Mouse (Mus musculus): ENCODE data around the gene Lif. TPM values are rescaled to one million over a fixed set of nuclear protein-coding genes. Genes with fewer than 3 reads are reported as not detected.

Gene Lif
- total RNA-seq, 2 experiments from 2014 or later: 0.17 to 0.55 TPM

DNA sequence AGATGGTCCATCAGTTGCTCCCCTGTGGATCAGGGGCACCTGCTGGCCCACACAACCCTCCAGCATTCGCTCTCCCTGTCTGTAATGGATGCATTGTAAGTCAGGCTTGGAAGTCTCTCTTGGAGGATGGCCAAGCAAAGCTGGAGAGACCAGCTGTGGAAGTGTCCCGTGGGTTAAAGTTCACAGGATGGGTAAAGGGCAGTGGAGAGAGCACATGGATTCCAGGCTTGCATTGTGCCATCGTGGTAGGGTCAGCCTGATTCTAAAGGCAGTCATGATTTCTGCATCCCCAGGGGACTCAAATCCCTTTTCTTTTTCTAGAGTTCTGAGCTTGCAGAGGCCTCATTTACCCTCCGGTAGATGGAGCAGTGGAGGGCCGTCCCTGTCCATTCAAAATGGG lies 399 bp downstream of the Lif start:
- DNase-seq (ENCODE audit: low spot score): no peak
- intact Hi-C loops (cut with DNase I): loop anchor here (1.0 to 5.0 kb wide), 3 partner anchors 70 to 165 kb away; partner anchors contain the start of gene Rnf215

DNA sequence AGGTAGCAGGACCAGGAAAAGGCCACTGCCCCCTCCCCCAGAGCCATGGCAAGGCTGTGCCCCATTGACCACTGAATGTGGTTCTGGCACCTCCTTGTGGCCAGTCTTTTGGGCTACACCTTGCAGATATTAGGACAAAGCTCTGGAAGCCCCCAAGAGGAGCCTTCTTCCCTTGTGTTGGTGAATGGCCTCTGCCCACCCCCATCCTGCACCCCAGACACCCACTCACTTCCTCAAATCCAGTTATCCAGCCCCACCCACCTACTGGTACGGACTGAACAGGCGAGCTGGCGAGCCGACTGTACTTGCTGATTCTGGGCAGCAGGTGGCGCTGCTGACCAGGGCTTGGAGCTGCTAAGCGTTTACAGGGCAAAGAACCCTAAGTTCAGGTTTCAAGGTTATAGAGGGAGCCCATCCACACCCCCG lies 1.3 kb downstream of the Lif start:
- peak; percentile 62 for DNase-seq (ENCODE audit: low spot score)
- intact Hi-C loops (cut with DNase I): loop anchor here (1.0 to 5.0 kb wide), 4 partner anchors 38 to 164 kb away; partner anchors contain the start of gene Rnf215

DNA sequence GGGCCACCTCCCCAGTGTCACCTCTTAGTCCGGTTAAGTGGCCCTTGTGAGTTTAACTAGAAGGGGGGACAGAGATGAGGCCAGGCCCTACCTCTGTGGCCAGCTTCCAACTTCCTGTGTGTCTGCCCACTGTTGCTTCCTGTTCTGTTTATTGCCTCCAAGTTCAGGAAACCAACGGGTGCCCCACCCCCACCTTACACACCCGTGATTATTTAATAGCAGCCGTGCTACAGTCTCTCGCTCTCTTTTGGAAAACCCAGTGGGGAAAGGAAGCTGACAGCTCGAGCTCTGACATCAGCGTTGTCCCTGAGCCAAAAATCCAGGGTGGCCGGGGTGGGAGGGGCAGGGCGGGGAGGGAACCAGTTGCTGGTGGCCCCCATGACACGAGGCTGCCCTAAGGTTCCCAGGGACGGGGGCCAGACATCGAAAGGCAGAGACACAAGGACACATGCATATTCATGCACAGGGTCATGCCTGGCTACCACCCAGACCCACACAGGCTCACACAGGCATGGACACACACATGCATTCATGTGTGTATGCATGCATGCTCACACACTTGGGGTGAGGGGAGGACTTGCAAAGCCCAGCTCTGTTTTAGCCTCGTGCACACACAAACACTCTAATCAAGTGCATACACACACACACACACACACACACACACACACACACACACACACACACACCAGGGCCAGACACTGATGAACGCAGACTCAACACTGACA lies 3.3 kb downstream of the Lif start:
- intact Hi-C loops (cut with DNase I): no loop called here
- no peak for DNase-seq (ENCODE audit: low spot score)

DNA sequence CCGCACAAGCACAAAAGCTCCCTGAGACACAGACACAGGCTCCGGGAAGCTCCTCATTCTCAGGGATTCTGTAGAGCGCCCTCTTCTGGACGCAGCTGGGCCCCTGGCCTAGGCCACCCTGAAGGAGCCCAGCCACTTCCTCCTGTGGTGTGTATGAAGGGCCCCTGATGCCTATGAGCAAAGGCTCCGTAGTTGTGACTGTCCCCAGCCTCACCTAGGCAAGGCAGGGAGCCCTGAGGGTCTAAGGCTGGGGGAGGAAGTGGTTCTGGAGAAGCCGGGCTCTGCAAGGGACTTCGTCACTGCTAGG lies 3.8 kb downstream of the Lif start:
- intact Hi-C loops (cut with DNase I): no loop called here
- DNase-seq (ENCODE audit: low spot score): no peak

DNA sequence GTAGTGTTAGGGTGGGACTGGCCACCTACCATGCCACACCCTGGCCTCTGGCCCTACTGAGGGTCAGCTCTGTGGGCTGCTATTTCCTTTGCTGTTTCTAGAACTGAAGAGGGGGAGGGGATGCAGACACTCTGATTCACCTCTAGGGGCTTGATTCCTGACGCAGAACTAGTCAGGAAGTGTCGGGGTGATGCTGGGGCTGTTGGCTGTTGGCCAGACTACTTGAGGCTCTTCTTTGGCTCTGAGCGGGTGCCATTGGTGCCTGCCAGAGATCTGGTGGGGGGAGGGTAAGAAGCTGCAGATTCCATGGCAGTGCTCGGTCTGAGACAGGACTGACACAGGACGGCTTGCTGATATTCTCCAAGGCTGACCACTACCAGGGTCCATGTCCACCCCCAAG lies 4.6 kb downstream of the Lif start:
- intact Hi-C loops (cut with DNase I): no loop called here
- no peak for DNase-seq (ENCODE audit: low spot score)

DNA sequence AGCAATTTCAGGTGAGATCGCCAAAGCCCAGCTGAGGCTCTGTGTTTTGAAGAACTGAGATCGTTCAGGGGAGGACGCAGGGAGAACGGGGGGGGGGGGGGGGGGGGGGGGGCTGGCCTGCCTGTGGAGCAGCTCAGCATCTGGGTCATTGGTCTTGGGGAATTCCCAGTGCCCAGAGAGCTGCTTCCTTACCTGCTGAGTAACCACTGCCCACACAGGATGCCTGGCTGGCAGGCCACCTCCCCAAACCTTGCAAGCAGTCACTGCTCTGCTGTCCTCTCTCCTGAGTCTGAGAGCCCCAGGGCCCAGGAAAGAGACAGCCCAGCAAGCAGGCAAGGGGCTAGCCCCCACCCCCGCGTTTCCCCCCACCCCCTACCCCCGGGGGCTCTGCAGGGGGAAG lies 5.5 kb downstream of the Lif start:
- DNase-seq (ENCODE audit: low spot score): no peak
- intact Hi-C loops (cut with DNase I): no loop called here

DNA sequence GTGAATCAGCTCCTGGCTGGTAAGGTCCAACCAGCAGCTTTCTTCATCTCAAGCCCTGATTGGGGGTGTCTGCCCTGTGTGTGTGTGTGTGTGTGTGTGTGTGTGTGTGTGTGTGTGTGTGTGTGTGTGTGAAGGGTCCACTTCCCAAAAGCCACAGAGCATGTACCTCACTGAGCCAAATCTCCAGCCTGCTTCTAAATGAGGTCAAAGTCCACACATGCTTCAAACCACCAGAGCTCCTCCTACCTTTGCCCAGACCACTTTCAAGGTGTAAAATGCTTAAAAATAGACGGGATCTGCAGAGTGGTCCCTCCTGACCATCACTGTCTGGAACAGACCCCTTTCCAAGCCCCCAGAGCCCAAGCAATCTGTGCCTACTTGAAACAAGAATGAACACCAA lies 5.9 kb downstream of the Lif start:
- intact Hi-C loops (cut with DNase I): no loop called here
- DNase-seq (ENCODE audit: low spot score): no peak

DNA sequence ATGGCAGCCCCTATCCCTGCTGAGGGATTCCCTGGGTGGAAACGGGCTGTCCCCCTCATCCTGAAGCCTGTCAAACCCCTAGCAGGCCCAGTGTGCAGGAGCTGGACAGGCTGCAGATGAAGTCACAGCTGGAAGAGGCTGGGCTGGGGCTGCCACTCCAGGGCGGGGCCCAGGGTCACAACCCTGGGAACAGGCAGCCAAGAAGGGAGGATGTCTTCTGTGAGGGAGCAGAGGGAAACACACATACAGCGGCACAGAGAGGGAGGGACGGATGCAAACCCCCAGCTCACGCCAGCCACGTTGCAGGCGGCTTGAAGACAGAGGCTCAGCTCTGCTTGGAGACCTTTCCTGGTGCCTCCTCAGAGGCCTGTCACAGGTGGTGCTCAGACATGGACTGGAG lies 6.7 kb downstream of the Lif start:
- peak; percentile 67 for DNase-seq (ENCODE audit: low spot score)
- intact Hi-C loops (cut with DNase I): no loop called here

DNA sequence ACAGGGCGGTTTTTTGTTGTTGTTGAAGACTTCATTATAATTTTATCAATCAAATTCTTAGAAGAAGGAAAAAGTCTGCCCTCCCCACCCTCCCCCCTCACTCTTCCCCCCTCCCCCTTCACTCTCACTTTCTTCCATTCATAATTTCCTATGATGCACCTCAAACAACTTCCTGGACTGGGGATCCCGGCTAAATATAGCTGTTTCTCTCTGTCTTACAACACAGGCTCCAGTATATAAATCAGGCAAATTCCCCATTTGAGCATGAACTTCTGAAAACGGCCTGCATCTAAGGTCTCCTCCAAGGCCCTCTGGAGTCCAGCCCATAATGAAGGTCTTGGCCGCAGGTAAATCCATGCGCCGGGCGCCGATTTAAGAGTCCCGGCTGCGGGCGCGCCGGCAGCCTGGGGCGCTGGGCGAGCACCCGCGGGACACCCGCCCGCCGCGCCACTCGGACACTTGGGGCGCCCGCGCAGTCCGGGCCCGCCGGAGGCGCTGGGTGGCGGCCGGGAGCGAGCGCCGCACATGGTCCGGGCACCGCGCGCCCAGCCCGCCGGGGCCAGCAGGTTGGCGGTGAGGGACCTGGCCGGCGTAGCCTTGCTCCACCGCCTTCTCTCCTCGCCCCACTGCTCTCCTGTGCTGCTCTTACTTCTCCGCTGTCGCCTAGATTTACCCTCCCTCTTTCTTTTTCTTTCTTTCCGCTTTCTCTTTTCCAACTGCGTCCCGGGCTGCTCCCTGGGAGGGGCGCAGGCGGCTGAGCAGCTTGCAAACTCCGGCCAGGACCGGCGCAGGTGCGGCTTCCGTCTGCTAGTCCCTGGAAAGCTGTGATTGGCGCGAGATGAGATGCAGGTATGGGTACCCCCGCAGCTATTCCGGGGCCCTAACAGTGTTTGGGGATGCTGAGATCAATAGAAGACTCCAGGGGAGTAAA lies 9.2 kb downstream of the Lif start:
- intact Hi-C loops (cut with DNase I): loop anchor here (5.0 kb wide), 1 partner anchor 41 kb away; no protein-coding TSS in a partner anchor

DNA sequence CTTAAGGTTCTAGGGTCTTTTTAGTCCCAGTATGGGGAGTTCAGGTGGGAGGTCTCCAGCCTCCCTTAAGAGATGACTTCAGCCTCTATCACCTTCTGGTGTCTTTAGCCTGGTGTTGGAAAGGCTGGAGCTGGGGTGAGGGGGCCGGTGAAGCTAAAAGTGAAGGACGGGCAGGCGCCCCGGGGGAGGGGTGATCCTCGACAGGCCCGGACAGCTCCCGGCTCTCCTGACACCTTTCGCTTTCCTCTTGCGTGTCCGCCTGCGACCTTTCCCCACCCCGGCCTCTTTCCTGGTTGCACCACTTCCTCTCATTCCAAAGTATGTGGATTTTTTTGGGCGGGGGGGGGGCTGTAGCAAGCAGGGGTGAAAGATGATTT lies 9.8 kb downstream of the Lif start:
- DNase-seq (ENCODE audit: low spot score): no peak
- intact Hi-C loops (cut with DNase I): loop anchor here (5.0 kb wide), 1 partner anchor 40 kb away; no protein-coding TSS in a partner anchor

More for the DNA sequence above, 9.2 kb downstream of the Lif start:
- DNase-seq (ENCODE audit: low spot score): peak; percentile 37

DNA sequence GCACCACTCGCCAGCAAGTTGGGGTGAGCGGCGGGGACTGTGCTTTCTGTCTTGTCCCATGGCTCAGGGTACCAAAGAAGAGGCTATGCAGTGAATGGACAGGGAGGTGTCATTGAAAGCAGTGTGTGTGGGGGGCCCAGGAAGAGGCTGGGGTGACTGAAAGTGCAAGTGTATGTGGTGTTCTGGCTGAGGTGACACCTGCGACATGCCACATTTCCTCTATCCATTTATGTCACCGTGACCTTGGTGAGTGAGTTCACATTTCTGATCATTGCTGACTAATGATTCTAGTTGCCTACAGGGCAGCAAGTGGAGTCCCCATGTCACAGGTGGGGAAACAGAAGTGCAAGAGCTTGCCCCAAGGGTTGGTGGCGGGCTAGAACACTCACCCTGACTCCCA lies 11.1 kb downstream of the Lif start:
- no peak for DNase-seq (ENCODE audit: low spot score)
- intact Hi-C loops (cut with DNase I): loop anchor here (5.0 kb wide), 1 partner anchor 39 kb away; no protein-coding TSS in a partner anchor

DNA sequence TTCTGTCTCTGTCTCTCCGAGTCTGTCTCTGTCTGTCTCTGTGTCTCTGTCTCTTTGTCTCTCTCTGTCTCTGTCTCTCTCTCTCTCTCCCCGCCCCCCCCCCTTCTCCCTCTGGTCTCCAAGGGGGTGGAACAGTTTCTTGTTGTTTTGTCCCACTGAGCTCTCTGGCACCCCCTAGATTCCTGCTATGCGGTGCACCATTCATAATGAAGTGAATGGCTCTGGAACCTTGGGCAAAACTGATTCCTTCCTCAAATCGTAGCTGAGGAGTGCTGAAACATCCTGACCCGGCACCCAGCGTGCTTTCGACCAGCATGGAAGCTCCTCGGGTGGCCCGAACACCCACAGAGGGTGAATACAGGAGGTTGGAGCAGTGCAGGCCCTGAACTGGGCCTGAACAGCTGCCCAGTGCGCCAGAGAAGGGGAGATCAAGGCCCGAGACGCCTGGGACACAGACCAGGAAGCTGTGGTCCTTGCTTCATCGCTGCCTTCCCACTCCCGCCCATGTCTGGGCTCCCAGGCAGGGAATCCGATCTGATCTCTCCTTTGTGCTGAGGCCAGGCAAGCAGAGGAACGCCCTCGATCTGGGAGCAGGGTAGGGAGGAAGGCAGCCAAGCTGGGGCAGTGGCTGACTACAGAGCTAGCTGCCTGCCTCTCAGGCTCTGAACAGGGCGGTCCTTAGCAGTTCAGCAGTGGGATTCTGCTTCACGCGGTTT lies 13.5 kb downstream of the Lif start:
- intact Hi-C loops (cut with DNase I): no loop called here
- peak; percentile 67 for DNase-seq (ENCODE audit: low spot score)

DNA sequence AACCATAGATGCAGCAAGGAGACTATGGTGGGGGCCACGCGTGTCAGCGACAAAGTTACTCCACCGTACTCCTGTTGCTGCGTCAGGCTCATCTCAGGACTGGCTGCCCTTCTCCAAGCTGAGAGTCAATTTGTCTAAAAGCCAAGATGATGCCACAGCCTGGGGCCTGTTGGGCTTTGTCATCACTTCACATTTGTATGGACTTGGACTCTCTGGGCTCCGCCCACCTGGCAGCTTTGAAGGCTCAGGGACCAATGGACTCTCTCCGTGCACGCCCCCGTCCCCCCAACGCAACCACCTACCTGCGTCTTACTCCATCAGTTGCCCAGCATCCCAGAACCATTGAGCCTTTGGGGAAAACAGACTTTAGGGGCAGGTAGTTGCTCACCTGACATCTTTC lies 14.2 kb downstream of the Lif start:
- intact Hi-C loops (cut with DNase I): no loop called here
- DNase-seq (ENCODE audit: low spot score): no peak

DNA sequence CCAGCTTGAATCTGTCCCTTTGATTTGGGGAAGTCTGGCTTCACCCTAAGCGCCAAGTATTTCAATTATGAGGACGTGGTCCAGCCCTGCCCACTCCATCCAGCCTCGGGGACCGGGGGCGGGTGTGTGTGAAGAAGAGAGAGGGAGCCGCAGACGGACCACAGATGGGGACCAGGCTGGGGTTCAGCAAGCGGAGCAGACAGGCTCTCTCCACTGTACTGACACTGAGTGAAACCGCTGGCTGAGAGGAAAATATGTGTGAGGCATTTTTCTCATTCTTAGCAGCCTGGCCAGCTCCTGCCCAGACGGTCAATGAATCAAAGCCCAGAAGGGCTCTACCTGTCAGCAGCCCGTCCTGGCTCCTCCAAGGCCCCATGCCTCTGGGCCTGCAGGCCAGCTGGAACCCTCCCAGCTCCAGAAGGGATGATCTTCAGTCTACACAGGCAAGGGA lies 19.1 kb downstream of the Lif start:
- intact Hi-C loops (cut with DNase I): no loop called here
- peak; percentile 29 for DNase-seq (ENCODE audit: low spot score)

DNA sequence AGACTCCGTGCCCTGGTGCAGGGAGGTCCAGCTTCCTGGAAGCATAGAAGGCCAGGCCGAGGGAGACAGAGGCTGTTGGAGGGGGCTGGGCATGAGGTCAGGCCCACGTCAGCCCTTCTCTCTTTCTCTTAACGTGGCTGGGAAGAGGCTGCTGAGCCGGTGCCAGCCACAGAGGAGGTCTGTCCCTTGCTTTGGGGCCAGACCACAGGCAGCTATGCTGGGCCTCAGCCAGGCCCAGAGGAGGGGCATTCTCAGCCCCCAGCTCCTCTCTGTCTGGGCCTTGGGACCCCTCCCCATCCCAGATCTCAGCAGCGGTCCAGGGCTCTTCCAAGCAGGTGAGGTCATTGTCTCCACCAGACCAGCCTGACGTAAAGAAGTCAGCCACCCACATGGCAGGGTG lies 22.6 kb downstream of the Lif start:
- intact Hi-C loops (cut with DNase I): no loop called here
- DNase-seq (ENCODE audit: low spot score): no peak

DNA sequence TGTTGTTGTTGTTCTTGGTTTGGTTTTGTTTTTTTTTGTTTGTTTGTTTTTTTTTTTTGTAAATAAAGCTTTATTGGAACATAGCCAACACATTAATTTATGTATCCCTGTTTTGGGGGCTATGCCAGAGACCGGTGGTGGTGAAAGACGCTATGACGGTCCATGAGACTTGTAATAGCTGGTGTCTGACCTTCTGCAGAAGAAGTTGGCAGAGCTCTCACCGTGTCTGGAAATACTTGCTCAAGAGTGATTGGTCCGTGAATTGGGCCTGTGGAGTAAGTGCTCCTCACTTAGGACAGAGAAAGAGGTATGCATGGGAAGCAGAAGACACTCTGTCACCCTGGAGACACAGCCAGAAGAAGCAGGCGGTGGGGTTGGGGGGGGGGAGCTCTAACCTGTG lies 24.5 kb downstream of the Lif start:
- no peak for DNase-seq (ENCODE audit: low spot score)
- intact Hi-C loops (cut with DNase I): no loop called here

DNA sequence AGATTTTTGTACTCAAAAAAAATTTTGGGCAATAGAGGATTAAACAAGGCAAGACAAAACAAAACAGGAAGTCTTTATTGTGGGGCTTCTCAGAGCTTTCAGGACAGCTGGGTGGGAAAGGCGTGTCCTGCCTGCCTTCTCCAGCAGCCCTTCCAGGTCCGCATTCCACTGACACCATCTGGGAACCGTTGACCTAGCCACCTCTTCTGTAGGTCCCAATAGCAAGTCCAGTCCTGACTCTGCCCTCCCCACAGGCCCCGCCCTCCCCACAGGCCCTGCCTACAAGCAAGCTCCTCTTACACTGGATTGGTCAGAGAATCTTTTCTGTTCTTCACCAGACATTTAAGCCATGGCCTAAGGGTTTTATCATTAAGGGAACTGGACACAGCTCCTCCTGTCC lies 26.3 kb downstream of the Lif start:
- intact Hi-C loops (cut with DNase I): no loop called here
- no peak for DNase-seq (ENCODE audit: low spot score)

DNA sequence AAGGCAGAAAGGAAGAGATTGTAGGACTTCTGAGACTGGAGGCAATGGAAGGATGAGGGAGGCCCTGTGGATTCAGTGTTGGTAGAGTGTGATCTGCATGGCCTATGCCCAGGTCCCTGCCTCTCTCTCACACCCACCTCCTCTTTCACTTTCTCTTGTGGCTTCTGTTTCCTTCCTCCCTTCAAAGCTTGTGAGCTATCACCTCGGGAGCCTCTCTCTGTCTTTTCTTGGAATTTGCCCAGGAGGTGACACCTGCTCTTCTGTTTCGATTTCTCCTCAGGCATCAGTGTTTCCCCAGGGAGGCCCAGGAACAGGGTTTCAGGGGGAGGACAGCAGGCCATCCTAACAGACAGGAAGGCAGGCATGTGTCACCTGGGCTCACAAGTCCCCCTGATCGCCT lies 31.9 kb downstream of the Lif start:
- DNase-seq (ENCODE audit: low spot score): no peak
- intact Hi-C loops (cut with DNase I): no loop called here

DNA sequence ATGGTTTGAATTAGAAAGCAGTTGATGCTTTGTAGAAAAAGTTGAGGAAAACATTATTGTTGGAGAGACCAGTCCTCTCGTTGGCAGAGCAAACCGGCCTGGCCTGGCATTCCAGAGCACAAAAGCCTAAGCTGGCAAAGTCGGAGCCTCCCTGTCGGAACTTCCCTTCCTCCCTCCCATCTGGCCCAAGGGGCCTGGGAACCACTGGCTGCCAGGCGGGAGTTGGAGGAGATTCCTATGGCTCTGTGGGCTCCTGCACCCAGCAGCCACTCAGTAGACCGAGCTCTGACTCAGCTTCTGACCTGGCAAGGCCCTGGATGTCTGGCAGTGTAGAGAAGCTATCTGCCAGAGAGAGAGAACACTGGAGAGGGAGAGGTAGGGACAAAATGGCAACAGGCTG lies 34.3 kb downstream of the Lif start:
- peak; percentile 66 for DNase-seq (ENCODE audit: low spot score)
- intact Hi-C loops (cut with DNase I): no loop called here

DNA sequence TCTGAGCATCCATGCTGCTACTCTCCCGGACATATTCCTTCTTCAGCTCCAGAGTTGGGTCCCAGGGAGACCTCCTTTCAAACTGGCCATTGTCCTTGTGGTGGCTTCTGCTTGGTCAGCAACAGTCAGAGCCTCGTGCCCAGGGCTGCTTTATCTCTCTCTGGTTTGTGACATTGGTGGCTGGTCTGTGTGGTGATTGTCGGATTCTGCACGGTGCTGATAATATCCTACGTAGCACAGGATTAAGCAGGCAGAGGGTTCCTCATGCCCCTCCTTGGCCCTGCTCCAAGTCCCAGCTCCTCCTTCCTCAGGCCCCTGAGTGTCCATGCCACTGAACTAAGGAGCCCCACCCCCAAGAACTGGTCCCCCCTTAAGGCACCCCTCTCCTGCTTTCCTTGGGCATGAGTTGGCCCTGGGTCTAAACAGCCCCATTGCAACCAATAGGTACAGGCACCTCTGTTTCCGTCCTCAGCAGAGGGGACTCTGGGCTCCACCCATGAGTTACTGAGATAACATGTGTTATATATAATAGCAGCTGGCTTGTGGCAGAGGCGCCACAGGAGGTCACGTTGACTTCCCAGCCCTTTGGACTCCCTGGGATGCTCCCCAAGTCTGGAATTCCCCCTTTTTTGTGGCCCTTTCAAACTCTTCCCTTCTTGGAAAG lies 35.0 kb downstream of the Lif start:
- intact Hi-C loops (cut with DNase I): no loop called here
- DNase-seq (ENCODE audit: low spot score): no peak

Data from heart, postnatal 25 days (tissue).